Mouse (Mus musculus): ENCODE data around the gene Tmem63a.

GRCm38 (mm10) chr1:181008266-181008665, 66.1 kb downstream of the Tmem63a start:
- TF ChIP-seq CTCF (IDR thresholded peaks at IDR 0.05; ENCODE audit: insufficient read depth, low read depth, low read length) (no peak), POLR2A (IDR thresholded peaks at IDR 0.05; ENCODE audit: insufficient read depth, low read depth, low read length) (no peak)
